Mouse (Mus musculus) ovary, postnatal 14 days (tissue): ENCODE results near the gene H2-D1.
A peak's percentile ranks its signal among the peaks of the same experiment; 100 is the strongest.

Source experiments
- DNase-seq: peaks from one replicate; pipeline ENCODE4 v3.0.0; 2022; ENCODE audit warnings: low spot score

H2-D1 gene

GRCm38 (mm10) chr17:35240384-35241304 is 21.9 kb upstream of the H2-D1 start:
- DNase-seq: no peak

- DNase-seq: peak; percentile 93
Observed at GRCm38 (mm10) chr17:35241305-35242014, 21.1 kb upstream of the H2-D1 start, which contains the start of gene Ddx39b. Gene Ddx39b (plus strand): TSS chr17:35241746.

GRCm38 (mm10) chr17:35242015-35242941 is 20.3 kb upstream of the H2-D1 start:
- DNase-seq: no peak

GRCm38 (mm10) chr17:35243086-35243485 is 19.4 kb upstream of the H2-D1 start:
- DNase-seq: no peak

- no peak for DNase-seq
Observed at GRCm38 (mm10) chr17:35244999-35245398, 17.5 kb upstream of the H2-D1 start.

- DNase-seq: no peak
Observed at GRCm38 (mm10) chr17:35245731-35246623, 16.6 kb upstream of the H2-D1 start.

- no peak for DNase-seq
Observed at GRCm38 (mm10) chr17:35247144-35247543, 15.4 kb upstream of the H2-D1 start.

GRCm38 (mm10) chr17:35248986-35249385 is 13.5 kb upstream of the H2-D1 start:
- DNase-seq: no peak

- no peak for DNase-seq
Observed at GRCm38 (mm10) chr17:35249451-35250197, 12.9 kb upstream of the H2-D1 start.

GRCm38 (mm10) chr17:35250348-35251120 is 12.0 kb upstream of the H2-D1 start:
- no peak for DNase-seq

GRCm38 (mm10) chr17:35251162-35251719 is 11.3 kb upstream of the H2-D1 start:
- no peak for DNase-seq

GRCm38 (mm10) chr17:35251981-35252380 is 10.5 kb upstream of the H2-D1 start:
- DNase-seq: no peak

GRCm38 (mm10) chr17:35252619-35253292 is 9.8 kb upstream of the H2-D1 start:
- DNase-seq: no peak

GRCm38 (mm10) chr17:35253293-35254093 is 9.0 kb upstream of the H2-D1 start:
- no peak for DNase-seq

- no peak for DNase-seq
Observed at GRCm38 (mm10) chr17:35254241-35255098, 8.1 kb upstream of the H2-D1 start.

- DNase-seq: no peak
Observed at GRCm38 (mm10) chr17:35255301-35255700, 7.2 kb upstream of the H2-D1 start.

- DNase-seq: no peak
Observed at GRCm38 (mm10) chr17:35255704-35256103, 6.8 kb upstream of the H2-D1 start.
